Mouse (Mus musculus): Measurements from ENCODE around the gene Foxb2. TPM values are rescaled to one million over a fixed set of nuclear protein-coding genes. Genes with fewer than 3 reads are reported as not detected.

The Foxb2 gene
- polyA plus RNA-seq (2012; rRNA removed): 0.27 and 0.39 TPM in 2 replicates

DNA sequence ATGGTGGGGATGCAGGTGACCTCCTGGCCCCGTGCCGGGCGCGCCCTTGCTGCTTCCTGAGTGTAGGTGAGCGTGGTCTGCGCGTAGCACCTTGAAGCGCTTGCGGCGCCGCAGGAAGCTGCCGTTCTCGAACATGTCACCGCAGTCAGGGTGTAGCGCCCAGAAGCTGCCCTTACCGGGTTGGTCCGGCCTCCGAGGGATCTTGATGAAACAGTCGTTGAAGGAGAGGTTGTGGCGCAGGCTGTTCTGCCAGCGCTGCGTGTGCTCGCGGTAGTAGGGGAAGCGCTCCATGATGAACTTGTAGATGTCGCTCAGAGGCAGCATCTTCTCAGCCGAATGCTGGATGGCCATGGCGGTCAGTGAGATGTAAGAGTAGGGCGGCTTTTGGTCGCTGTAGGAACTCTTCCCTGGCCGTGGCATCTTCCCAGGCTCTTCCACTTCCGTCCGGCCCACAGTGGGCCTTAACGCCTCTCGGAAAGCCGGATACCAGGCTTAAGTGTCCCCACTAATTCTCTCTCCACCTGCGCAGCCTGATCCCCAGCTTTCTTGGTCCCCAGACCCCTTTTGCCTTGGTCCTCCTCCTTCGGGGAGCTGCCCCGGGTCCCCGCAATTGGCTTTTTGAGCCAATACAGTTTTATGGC lies at the start of gene Foxb2:
Gene Foxb2, minus strand, starts transcription at position 585 of the 641 bp plus-strand sequence.
- H3K27me3 ChIP-seq (ENCODE audit: control insufficient read depth, insufficient read depth, low read length): peaks cover 21% of the 10 kb centered on the region; the same call in 1 of the 2 replicates
- H3K4me3 ChIP-seq (replicated peaks; ENCODE audit: insufficient read depth, low read depth, low read length): peak within 1 kb of the TSS; percentile 27
- 2% methylated on average over 40 of the region's 40 CpGs for WGBS
- DNase-seq: peak in 1 of 2 experiments; percentile 29
- no peaks in the 10 kb centered on the region; the same call in 1 of the 2 replicates for H3K4me1 ChIP-seq (ENCODE audit: control insufficient read depth, insufficient read depth, low read length)
- H3K27ac ChIP-seq (ENCODE audit: insufficient read depth, low read length): no peak within 1 kb of the TSS
- no peak for TF ChIP-seq POLR2A (IDR thresholded peaks at IDR 0.05; ENCODE audit: borderline replicate concordance, insufficient read depth, low read length)
- no peak for TF ChIP-seq CTCF (IDR thresholded peaks at IDR 0.05; ENCODE audit: borderline replicate concordance, insufficient read depth, low read depth, low read length)

DNA sequence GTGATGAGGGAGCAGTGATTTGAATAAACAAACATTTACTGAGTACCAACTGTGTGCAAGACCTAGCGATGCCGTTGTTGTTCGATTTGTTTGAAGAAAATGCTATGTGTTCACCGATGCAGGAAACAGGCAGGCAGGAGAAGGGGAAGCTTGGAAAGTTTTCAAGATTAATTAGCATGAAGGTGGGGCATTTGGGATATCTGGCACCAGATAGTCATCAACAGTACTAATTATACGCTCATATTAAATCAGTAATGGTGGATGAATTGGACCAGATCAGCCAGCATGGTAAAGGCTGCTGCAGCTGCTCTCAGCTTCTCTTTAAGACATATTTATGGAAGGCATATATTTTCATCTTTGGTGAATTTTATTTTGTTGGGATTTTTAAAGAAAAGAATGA lies 37.9 kb upstream of the Foxb2 start:
- 18% methylated on average over 5 of the region's 5 CpGs for WGBS
- no peak overlapping the region for H3K27ac ChIP-seq (ENCODE audit: insufficient read depth, low read length)
- no peaks in the 10 kb centered on the region for H3K4me1 ChIP-seq (ENCODE audit: control insufficient read depth, insufficient read depth, low read length)
- H3K4me3 ChIP-seq (replicated peaks; ENCODE audit: insufficient read depth, low read depth, low read length): no peak overlapping the region
- no peaks in the 10 kb centered on the region for H3K27me3 ChIP-seq (ENCODE audit: control insufficient read depth, insufficient read depth, low read length)
- TF ChIP-seq POLR2A (IDR thresholded peaks at IDR 0.05; ENCODE audit: borderline replicate concordance, insufficient read depth, low read length): no peak
- TF ChIP-seq CTCF (IDR thresholded peaks at IDR 0.05; ENCODE audit: borderline replicate concordance, insufficient read depth, low read depth, low read length): no peak
- no peak for DNase-seq

DNA sequence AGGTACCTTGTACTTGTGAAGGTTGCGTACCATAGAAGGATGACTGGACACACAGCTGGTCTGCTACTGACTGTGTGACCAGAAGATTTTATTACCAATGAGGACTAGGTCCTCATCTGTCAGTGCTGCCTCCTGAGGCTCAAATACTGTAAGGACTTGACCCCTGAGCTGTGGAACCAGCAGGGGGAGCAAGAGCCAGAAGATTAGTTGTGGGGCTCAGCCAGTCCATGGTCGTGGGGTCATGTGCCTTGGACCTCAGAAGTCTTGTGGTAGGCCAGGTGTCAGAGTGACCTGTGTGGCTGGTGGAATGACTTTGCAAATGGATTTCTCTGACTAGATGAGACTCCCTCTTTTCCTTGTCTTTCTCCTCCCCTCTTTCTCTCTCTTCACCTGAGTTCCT lies 29.5 kb upstream of the Foxb2 start:
- WGBS: 70% methylated on average over 2 of the region's 2 CpGs
- no peak for DNase-seq
- no peaks in the 10 kb centered on the region for H3K27me3 ChIP-seq (ENCODE audit: control insufficient read depth, insufficient read depth, low read length)

DNA sequence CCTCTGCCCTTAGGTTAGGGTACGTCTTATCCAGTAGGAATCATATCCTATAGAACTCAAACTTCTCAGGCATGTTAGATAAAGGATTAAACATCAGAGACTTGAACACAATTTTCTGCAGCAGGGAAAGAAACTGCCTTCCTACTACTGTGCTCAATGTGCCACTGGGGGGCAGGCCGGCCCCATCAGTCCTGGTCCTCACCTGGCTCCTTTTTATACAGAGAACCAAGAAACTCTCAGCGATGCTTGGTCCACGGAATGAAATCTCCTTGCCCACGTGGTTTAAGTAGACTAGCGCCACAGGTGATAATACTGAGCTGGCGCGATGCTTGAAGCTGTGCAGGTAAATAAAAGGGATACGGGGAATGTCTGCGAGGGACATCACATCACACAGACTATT lies 26.1 kb upstream of the Foxb2 start:
- no peak overlapping the region for H3K4me3 ChIP-seq (replicated peaks; ENCODE audit: insufficient read depth, low read depth, low read length)
- no peak for DNase-seq
- TF ChIP-seq POLR2A (IDR thresholded peaks at IDR 0.05; ENCODE audit: borderline replicate concordance, insufficient read depth, low read length) (no peak), CTCF (IDR thresholded peaks at IDR 0.05; ENCODE audit: borderline replicate concordance, insufficient read depth, low read depth, low read length) (no peak)
- WGBS: 48% methylated on average over 10 of the region's 10 CpGs
- H3K27ac ChIP-seq (ENCODE audit: insufficient read depth, low read length): no peak overlapping the region
- H3K4me1 ChIP-seq (ENCODE audit: control insufficient read depth, insufficient read depth, low read length): no peaks in the 10 kb centered on the region
- no peaks in the 10 kb centered on the region for H3K27me3 ChIP-seq (ENCODE audit: control insufficient read depth, insufficient read depth, low read length)

More for the DNA sequence above, 29.5 kb upstream of the Foxb2 start:
- H3K4me3 ChIP-seq (replicated peaks; ENCODE audit: insufficient read depth, low read depth, low read length): no peak overlapping the region
- H3K27ac ChIP-seq (ENCODE audit: insufficient read depth, low read length): no peak overlapping the region
- TF ChIP-seq CTCF (IDR thresholded peaks at IDR 0.05; ENCODE audit: borderline replicate concordance, insufficient read depth, low read depth, low read length) (no peak), POLR2A (IDR thresholded peaks at IDR 0.05; ENCODE audit: borderline replicate concordance, insufficient read depth, low read length) (no peak)
- H3K4me1 ChIP-seq (ENCODE audit: control insufficient read depth, insufficient read depth, low read length): no peaks in the 10 kb centered on the region

DNA sequence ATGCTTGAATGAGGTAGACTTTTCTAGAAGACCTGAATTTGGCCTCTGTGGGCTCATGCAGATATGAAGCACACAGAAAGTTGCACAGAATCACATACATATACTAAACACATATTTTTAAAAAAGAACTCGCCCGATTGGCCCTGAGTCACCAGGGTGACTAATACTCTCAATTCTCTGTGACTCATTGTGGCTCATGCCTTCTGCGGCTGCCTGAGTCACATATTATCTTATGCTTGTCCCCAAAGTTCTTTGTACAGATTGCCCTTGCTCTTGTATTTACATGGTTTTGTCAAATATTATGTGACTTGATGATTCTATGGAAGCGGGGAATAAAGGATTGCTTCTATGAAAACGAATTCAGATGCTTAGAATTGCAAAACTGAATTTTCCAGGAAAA lies 25.0 kb upstream of the Foxb2 start:
- Histone ChIP-seq H3K27me3 (ENCODE audit: control insufficient read depth, insufficient read depth, low read length) (no peaks in the 10 kb centered on the region), H3K4me3 (replicated peaks; ENCODE audit: insufficient read depth, low read depth, low read length) (no peak overlapping the region), H3K4me1 (ENCODE audit: control insufficient read depth, insufficient read depth, low read length) (no peaks in the 10 kb centered on the region), H3K27ac (ENCODE audit: insufficient read depth, low read length) (no peak overlapping the region)
- TF ChIP-seq CTCF (IDR thresholded peaks at IDR 0.05; ENCODE audit: borderline replicate concordance, insufficient read depth, low read depth, low read length) (no peak), POLR2A (IDR thresholded peaks at IDR 0.05; ENCODE audit: borderline replicate concordance, insufficient read depth, low read length) (no peak)
- 95% methylated on average over 5 of the region's 5 CpGs for WGBS
- DNase-seq: no peak

DNA sequence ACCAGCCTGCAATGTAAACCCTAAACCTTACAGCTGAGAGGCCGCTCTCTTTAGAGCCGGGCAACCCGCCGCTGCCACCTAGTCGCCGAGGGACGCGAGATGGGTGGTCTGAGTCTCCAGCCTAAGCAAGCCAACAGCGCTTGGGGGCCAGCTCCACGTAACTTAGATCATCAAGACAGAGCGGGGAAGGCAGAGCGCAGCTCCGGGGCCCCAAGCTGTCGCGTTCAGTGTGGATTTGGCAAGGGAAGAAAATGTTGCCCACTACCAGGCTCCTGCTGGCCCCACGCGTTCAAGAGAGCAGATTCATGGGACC lies 2.8 kb upstream of the Foxb2 start:
- 2% methylated on average over 17 of the region's 17 CpGs for WGBS
- H3K27ac ChIP-seq (ENCODE audit: insufficient read depth, low read length): no peak overlapping the region
- H3K27me3 ChIP-seq (ENCODE audit: control insufficient read depth, insufficient read depth, low read length): peaks cover 20% of the 10 kb centered on the region; the same call in 1 of the 2 replicates
- no peak for DNase-seq
- H3K4me1 ChIP-seq (ENCODE audit: control insufficient read depth, insufficient read depth, low read length): no peaks in the 10 kb centered on the region; the same call in 1 of the 2 replicates
- H3K4me3 ChIP-seq (replicated peaks; ENCODE audit: insufficient read depth, low read depth, low read length): no peak overlapping the region
- TF ChIP-seq CTCF (IDR thresholded peaks at IDR 0.05; ENCODE audit: borderline replicate concordance, insufficient read depth, low read depth, low read length) (no peak), POLR2A (IDR thresholded peaks at IDR 0.05; ENCODE audit: borderline replicate concordance, insufficient read depth, low read length) (no peak)

DNA sequence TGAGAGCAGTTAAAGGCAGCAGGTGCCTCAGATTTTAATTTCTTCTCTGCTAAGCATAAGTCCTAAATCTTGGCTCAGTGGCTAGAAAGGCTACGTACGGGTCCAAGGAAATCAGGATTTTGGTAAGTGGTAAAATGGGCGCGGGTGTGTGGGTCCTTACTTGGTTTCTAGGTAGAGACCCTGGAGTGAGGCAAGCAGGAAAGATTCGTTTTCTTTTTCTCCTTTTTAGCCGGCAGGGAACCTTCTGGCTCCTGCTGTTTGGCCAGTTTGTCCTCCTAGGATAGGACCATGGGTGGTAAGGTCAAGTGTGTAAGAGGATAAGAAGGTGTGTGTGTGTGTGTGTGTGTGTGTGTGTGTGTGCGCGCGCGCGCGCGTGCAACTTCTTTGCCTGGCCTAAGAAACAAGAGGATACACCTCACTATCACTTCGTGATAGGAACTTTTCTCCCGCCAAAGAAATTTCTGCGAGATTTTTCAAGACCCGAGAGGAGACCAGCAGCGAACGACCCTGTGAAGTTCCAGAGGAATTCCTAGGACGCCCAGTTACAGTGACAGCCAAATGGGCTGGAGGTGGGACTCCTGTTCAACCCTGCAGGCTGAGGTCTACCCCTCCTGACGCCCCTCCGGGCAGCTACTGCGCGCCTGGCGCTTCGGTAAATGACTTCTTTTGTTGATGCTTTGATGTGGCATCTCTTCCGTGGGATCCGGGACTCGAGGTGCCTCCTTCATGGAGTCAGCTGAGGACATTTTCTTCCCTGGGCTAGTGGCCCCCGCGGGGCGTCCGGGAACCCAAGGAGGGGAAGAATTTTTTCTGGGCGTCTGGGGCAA lies 2.2 kb upstream of the Foxb2 start:
- Histone ChIP-seq H3K4me1 (ENCODE audit: control insufficient read depth, insufficient read depth, low read length) (no peaks in the 10 kb centered on the region; the same call in 1 of the 2 replicates), H3K27me3 (ENCODE audit: control insufficient read depth, insufficient read depth, low read length) (peaks cover 22% of the 10 kb centered on the region; the same call in 1 of the 2 replicates), H3K27ac (ENCODE audit: insufficient read depth, low read length) (no peak overlapping the region), H3K4me3 (replicated peaks; ENCODE audit: insufficient read depth, low read depth, low read length) (no peak overlapping the region)
- DNase-seq: no peak
- 2% methylated on average over 34 of the region's 34 CpGs for WGBS
- no peak for TF ChIP-seq CTCF (IDR thresholded peaks at IDR 0.05; ENCODE audit: borderline replicate concordance, insufficient read depth, low read depth, low read length)
- TF ChIP-seq POLR2A (IDR thresholded peaks at IDR 0.05; ENCODE audit: borderline replicate concordance, insufficient read depth, low read length): no peak

Data from cerebellum, adult 2 months (tissue).